Mouse (Mus musculus): ENCODE measurements around the gene Hmces. TPM values are rescaled to one million over a fixed set of nuclear protein-coding genes. Genes with fewer than 3 reads are reported as not detected.
A peak's percentile ranks its signal among the peaks of the same experiment; 100 is the strongest.

The Hmces gene
- 54.6 and 60.4 TPM in 2 replicates for polyA plus RNA-seq (2015; fragmentation: Nextera tagmentation; extraction: Ambion mirVana)

- Histone ChIP-seq H3K9me3 (replicated peaks) (no peaks in the 10 kb centered on the region), H3K4me2 (peak within 1 kb of the TSS; percentile 87), H3K9ac (peak within 1 kb of the TSS; percentile 92), H3K4me1 (peaks cover 19% of the 10 kb centered on the region), H3K27ac (peak within 1 kb of the TSS; percentile 78), H3K36me3 (ENCODE audit: poor library complexity, severe bottlenecking) (peaks cover 68% of the 10 kb centered on the region), H3K27me3 (no peaks in the 10 kb centered on the region), H3K4me3 (peak within 1 kb of the TSS; percentile 88)
- ATAC-seq: peak; percentile 95
- WGBS: 1% methylated on average over 61 of the region's 62 CpGs
These were observed at the start of gene Hmces for GRCm38 (mm10) chr6:87913661-87914325. Hmces (plus strand) TSS chr6:87913935.

- no peaks in the 10 kb centered on the region for H3K4me1 ChIP-seq
- H3K27me3 ChIP-seq: 0 out of 2 replicates have a peak, but pooled peaks cover 4% of the 10 kb centered on the region
- H3K4me3 ChIP-seq: no peak overlapping the region
- ATAC-seq: no peak
- H3K4me2 ChIP-seq: no peak overlapping the region
- H3K9me3 ChIP-seq (replicated peaks): no peaks in the 10 kb centered on the region
- no peak overlapping the region for H3K9ac ChIP-seq
- no peaks in the 10 kb centered on the region for H3K36me3 ChIP-seq (ENCODE audit: poor library complexity, severe bottlenecking)
- WGBS: 85% methylated on average over 6 of the region's 6 CpGs
- no peak overlapping the region for H3K27ac ChIP-seq
These were observed 47.5 kb upstream of the Hmces start for GRCm38 (mm10) chr6:87866211-87866610.

GRCm38 (mm10) chr6:87867256-87867655 is 46.5 kb upstream of the Hmces start:
- ATAC-seq: no peak
- Histone ChIP-seq H3K9me3 (replicated peaks) (no peaks in the 10 kb centered on the region), H3K4me3 (no peak overlapping the region), H3K4me1 (no peaks in the 10 kb centered on the region), H3K9ac (no peak overlapping the region), H3K36me3 (ENCODE audit: poor library complexity, severe bottlenecking) (no peaks in the 10 kb centered on the region), H3K4me2 (no peak overlapping the region), H3K27me3 (no peaks in the 10 kb centered on the region), H3K27ac (no peak overlapping the region)
- 83% methylated on average over 2 of the region's 2 CpGs for WGBS

- Histone ChIP-seq H3K27ac (no peak overlapping the region), H3K4me1 (no peaks in the 10 kb centered on the region), H3K27me3 (no peaks in the 10 kb centered on the region), H3K4me2 (no peak overlapping the region), H3K9ac (0 out of 2 replicates have a peak overlapping the region, but pooled peaks have one; percentile 31), H3K4me3 (no peak overlapping the region), H3K9me3 (replicated peaks) (no peaks in the 10 kb centered on the region), H3K36me3 (ENCODE audit: poor library complexity, severe bottlenecking) (no peaks in the 10 kb centered on the region)
- no peak for ATAC-seq
- WGBS: 79% methylated on average over 9 of the region's 9 CpGs
These were observed 44.7 kb upstream of the Hmces start for GRCm38 (mm10) chr6:87868871-87869506.

- Histone ChIP-seq H3K9me3 (replicated peaks) (no peaks in the 10 kb centered on the region), H3K27me3 (no peaks in the 10 kb centered on the region), H3K9ac (no peak overlapping the region), H3K4me1 (no peaks in the 10 kb centered on the region), H3K4me2 (no peak overlapping the region), H3K4me3 (no peak overlapping the region), H3K27ac (no peak overlapping the region), H3K36me3 (ENCODE audit: poor library complexity, severe bottlenecking) (no peaks in the 10 kb centered on the region)
- ATAC-seq: no peak
- 68% methylated on average over 1 of the region's 1 CpGs for WGBS
These were observed 43.3 kb upstream of the Hmces start for GRCm38 (mm10) chr6:87870440-87870839.

GRCm38 (mm10) chr6:87871240-87871639 is 42.5 kb upstream of the Hmces start:
- Histone ChIP-seq H3K9me3 (replicated peaks) (no peaks in the 10 kb centered on the region), H3K27ac (no peak overlapping the region), H3K27me3 (no peaks in the 10 kb centered on the region), H3K36me3 (ENCODE audit: poor library complexity, severe bottlenecking) (no peaks in the 10 kb centered on the region), H3K9ac (no peak overlapping the region), H3K4me1 (no peaks in the 10 kb centered on the region), H3K4me2 (no peak overlapping the region), H3K4me3 (no peak overlapping the region)
- 86% methylated on average over 7 of the region's 7 CpGs for WGBS
- no peak for ATAC-seq

- no peak overlapping the region for H3K4me3 ChIP-seq
- WGBS: 63% methylated on average over 1 of the region's 1 CpGs
- H3K4me1 ChIP-seq: no peaks in the 10 kb centered on the region
- H3K9ac ChIP-seq: no peak overlapping the region
- no peak for ATAC-seq
- no peaks in the 10 kb centered on the region for H3K36me3 ChIP-seq (ENCODE audit: poor library complexity, severe bottlenecking)
- no peaks in the 10 kb centered on the region for H3K27me3 ChIP-seq
- H3K4me2 ChIP-seq: no peak overlapping the region
- H3K27ac ChIP-seq: no peak overlapping the region
- H3K9me3 ChIP-seq (replicated peaks): no peaks in the 10 kb centered on the region
These were observed 40.6 kb upstream of the Hmces start for GRCm38 (mm10) chr6:87873104-87873503.

- H3K4me3 ChIP-seq: no peak overlapping the region
- H3K4me2 ChIP-seq: no peak overlapping the region
- no peaks in the 10 kb centered on the region for H3K4me1 ChIP-seq
- no peak overlapping the region for H3K27ac ChIP-seq
- no peak for ATAC-seq
- H3K9me3 ChIP-seq (replicated peaks): no peaks in the 10 kb centered on the region
- no peaks in the 10 kb centered on the region for H3K27me3 ChIP-seq
- no peak overlapping the region for H3K9ac ChIP-seq
- no peaks in the 10 kb centered on the region for H3K36me3 ChIP-seq (ENCODE audit: poor library complexity, severe bottlenecking)
- WGBS: 89% methylated on average over 2 of the region's 2 CpGs
These were observed 39.8 kb upstream of the Hmces start for GRCm38 (mm10) chr6:87873963-87874362.

GRCm38 (mm10) chr6:87875083-87875482 is 38.7 kb upstream of the Hmces start:
- H3K36me3 ChIP-seq (ENCODE audit: poor library complexity, severe bottlenecking): no peaks in the 10 kb centered on the region
- no peaks in the 10 kb centered on the region for H3K9me3 ChIP-seq (replicated peaks)
- no peaks in the 10 kb centered on the region for H3K27me3 ChIP-seq
- H3K4me3 ChIP-seq: no peak overlapping the region
- H3K27ac ChIP-seq: no peak overlapping the region
- H3K9ac ChIP-seq: no peak overlapping the region
- no peak for ATAC-seq
- H3K4me2 ChIP-seq: no peak overlapping the region
- no peaks in the 10 kb centered on the region for H3K4me1 ChIP-seq
- WGBS: 91% methylated on average over 1 of the region's 1 CpGs

GRCm38 (mm10) chr6:87875562-87875961 is 38.2 kb upstream of the Hmces start:
- Histone ChIP-seq H3K9me3 (replicated peaks) (no peaks in the 10 kb centered on the region), H3K27me3 (no peaks in the 10 kb centered on the region), H3K4me2 (no peak overlapping the region), H3K27ac (no peak overlapping the region), H3K4me3 (no peak overlapping the region), H3K4me1 (no peaks in the 10 kb centered on the region), H3K9ac (no peak overlapping the region), H3K36me3 (ENCODE audit: poor library complexity, severe bottlenecking) (no peaks in the 10 kb centered on the region)
- no peak for ATAC-seq
- 91% methylated on average over 7 of the region's 7 CpGs for WGBS

- Histone ChIP-seq H3K9ac (no peak overlapping the region), H3K4me3 (no peak overlapping the region), H3K27me3 (no peaks in the 10 kb centered on the region), H3K4me1 (no peaks in the 10 kb centered on the region), H3K4me2 (no peak overlapping the region), H3K36me3 (ENCODE audit: poor library complexity, severe bottlenecking) (no peaks in the 10 kb centered on the region), H3K9me3 (replicated peaks) (no peaks in the 10 kb centered on the region), H3K27ac (no peak overlapping the region)
- no peak for ATAC-seq
- 82% methylated on average over 13 of the region's 13 CpGs for WGBS
These were observed 37.6 kb upstream of the Hmces start for GRCm38 (mm10) chr6:87876068-87876643.

- Histone ChIP-seq H3K36me3 (ENCODE audit: poor library complexity, severe bottlenecking) (no peaks in the 10 kb centered on the region), H3K4me3 (no peak overlapping the region), H3K27me3 (no peaks in the 10 kb centered on the region), H3K9ac (no peak overlapping the region), H3K27ac (no peak overlapping the region), H3K9me3 (replicated peaks) (no peaks in the 10 kb centered on the region), H3K4me1 (no peaks in the 10 kb centered on the region), H3K4me2 (no peak overlapping the region)
- WGBS: 72% methylated on average over 4 of the region's 4 CpGs
- ATAC-seq: no peak
These were observed 34.7 kb upstream of the Hmces start for GRCm38 (mm10) chr6:87879010-87879409.
